Mouse (Mus musculus): ENCODE measurements around the gene Ddx5. TPM values are rescaled to one million over a fixed set of nuclear protein-coding genes. Genes with fewer than 3 reads are reported as not detected.
"Not testable (repeated sequence)": the region's sequence is repeated elsewhere in the genome, so short reads cannot be mapped to it uniquely, and the experiment has no call there.

Ddx5 gene
- total RNA-seq, 2 experiments from 2014 or later: 889 to 991 TPM

DNA sequence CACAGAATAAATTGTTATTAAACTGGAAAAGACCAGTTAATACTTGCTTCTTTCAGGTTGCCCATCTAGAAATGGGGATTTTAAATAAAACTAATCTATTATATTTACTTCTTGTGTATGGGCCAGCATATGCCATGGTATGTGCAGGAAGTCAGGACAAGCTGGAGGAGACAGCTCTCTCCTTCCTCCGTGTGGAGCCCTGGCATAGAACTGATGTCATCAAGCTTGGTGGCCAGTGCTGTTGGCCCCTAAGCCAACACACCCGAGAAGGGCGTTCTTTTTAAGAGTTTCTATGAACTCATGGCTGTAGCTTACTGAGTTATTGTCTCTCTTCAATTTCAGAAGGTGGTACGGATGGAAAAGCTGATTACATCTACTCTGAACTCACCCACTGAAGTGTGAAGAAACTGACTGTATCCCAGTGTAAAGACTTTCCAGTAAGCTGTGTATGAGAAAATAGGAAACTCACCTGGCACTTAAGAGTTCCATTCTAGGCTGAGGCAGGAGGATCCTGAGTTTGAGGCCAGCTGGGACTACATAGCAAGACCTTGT, 22.3 kb downstream of the Ddx5 start:
- DNase-seq (ENCODE audit: low spot score in 2 of 2): no peak

DNA sequence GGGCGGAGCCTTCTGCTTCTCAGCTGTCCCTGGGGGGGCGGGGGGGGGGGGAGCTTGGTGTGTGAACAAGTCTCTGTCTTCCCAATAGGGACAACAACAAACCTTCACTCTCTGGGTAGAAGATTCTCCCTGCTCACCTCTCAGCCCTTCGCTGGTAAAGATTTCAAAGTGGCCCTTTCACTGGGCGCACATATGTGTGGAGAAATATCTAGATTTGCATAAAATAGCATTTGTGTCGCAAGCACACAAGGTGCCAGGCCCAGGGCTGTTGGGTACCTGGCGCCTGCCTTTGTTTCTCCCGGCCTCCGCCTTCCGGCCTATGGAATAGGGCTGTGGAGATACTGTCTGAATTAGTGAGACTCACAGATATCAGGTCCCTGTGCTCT, 26.2 kb downstream of the Ddx5 start:
- DNase-seq (ENCODE audit: low spot score in 2 of 2): no peak

- DNase-seq (ENCODE audit: low spot score in 2 of 2): no peak
Measured at GRCm38 (mm10) chr11:106762139-106762799, 26.7 kb downstream of the Ddx5 start.

GRCm38 (mm10) chr11:106760511-106760910, 28.5 kb downstream of the Ddx5 start:
- no peak for DNase-seq (ENCODE audit: low spot score in 2 of 2)

- no peak for DNase-seq (ENCODE audit: low spot score in 2 of 2)
Measured at GRCm38 (mm10) chr11:106759028-106759427, 30.0 kb downstream of the Ddx5 start.

GRCm38 (mm10) chr11:106755583-106755982, 33.4 kb downstream of the Ddx5 start:
- no peak for DNase-seq (ENCODE audit: low spot score in 2 of 2)

DNA sequence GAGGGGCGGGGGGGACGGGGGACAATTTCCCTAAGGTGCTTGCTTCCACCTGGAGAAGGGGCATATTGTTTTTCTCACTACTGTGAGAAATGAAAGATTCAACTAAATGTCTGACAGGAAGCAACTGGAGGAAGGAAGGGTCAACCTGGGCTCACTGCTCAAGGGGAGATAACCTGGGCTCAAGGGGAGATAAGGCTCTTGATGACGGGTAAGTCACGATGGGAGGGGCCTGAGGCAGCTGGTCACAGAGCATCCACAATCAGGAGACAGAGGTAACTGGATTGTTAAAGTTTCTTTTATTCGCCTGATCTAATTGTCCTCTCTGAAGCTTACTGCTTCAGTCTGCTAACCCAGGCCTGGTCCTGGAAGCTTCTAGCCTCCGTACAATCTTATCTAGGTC, 35.7 kb downstream of the Ddx5 start:
- no peak for DNase-seq (ENCODE audit: low spot score in 2 of 2)

DNA sequence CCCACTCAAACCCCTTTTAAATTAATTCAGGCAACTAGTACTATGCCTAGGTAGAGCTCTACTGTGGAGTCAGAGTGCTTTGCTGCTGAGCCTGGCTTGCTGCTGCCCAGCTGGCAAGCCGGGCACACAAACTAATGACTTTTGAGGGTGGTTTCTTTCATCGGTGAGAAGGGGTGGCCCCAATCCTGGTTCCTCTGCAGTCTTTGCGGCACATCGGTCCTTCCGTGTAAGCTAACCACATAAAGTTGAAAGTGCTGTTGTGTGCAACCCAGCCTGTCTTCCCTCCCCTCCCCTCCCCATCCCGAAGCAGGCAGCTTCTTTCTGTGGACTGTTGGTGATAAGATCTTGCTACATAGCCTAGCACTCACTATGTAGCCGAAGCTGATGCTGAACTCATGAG, 36.9 kb downstream of the Ddx5 start:
- no peak for DNase-seq (ENCODE audit: low spot score in 2 of 2)

- no peak for DNase-seq (ENCODE audit: low spot score in 2 of 2)
Measured at GRCm38 (mm10) chr11:106751039-106752018, 37.7 kb downstream of the Ddx5 start, which contains the start of gene Milr1. Gene Milr1 (plus strand): TSS chr11:106751226.

DNA sequence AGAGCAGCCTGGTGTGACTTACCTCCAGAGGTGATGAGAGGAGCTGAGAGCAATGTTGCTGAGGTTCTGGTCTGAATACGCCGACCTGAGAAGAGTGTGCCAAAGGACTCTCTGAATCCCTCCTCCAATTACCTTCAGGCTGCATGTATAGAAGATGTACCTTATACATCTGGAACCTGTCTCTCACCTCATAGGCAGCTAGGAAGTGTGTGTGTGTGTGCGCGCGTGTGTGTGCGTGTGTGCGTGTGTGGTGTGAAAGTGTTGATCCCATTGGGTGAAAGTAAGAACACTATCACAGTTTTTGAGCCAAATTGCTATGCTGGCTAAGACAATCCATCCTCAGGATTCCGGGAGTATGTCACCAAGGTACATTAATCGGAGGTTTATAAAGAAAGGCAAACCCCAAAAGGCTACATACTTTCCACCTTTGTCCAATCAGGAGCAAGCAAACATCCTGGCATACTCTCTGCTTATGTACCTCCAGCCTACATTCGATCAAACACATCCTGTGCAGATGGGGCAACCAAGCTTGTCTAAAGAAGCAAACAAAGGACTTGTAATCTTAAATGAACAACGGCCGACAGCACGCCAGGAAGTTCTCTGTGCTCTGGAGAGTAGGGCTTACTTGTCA, 38.7 kb downstream of the Ddx5 start, which contains the start of gene Pecam1:
Gene Pecam1 (minus strand): TSS at position 508 of the 631 bp plus-strand sequence.
- DNase-seq (ENCODE audit: low spot score in 2 of 2): no peak

DNA sequence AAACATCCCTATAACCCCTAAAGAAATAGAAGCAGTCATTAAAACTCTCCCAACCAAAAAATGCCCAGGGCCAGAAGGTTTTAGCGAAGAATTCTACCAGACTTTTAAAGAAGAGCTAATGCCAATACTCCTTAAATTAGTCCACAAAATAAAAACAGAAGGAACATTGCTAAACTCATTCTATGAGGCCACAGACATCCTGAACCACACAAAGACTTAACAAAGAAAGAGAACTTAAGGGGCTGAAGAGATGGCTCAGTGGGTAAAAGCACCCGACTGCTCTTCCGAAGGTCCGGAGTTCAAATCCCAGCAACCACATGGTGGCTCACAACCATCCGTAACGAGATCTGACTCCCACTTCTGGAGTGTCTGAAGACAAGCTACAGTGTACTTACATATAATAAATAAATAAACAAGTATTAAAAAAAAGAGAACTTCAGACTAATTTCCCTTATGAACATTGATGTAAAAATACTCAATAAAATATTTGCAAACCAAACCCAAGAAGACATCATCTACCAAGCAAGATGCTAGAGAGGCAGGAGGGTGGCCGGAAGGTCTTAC, 39.3 kb downstream of the Ddx5 start:
- not testable (repeated sequence) for DNase-seq (ENCODE audit: low spot score in 2 of 2)

DNA sequence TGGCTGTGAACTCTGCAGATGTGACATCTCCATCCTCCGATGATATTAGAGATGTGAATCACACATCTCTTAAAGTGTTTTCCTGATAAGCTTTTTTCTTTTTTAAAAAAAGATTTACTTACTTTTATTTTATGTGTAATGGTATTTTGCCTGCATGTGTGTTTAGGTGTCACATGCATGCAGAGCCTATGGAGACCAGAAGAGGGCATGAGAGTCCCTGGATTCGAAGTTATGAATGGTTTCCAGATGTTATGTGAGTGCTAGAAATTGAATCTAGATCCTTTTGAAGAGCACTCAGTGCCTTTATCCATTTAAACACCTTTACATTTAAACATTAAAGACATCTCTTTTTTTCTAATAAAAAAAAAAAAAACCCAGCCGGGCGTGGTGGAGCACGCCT, 44.0 kb downstream of the Ddx5 start:
- DNase-seq (ENCODE audit: low spot score in 2 of 2): no peak

- no peak for DNase-seq (ENCODE audit: low spot score in 2 of 2)
Measured at GRCm38 (mm10) chr11:106742388-106742841, 46.6 kb downstream of the Ddx5 start.

- DNase-seq (ENCODE audit: low spot score in 2 of 2): no peak
Measured at GRCm38 (mm10) chr11:106741826-106742225, 47.2 kb downstream of the Ddx5 start.

DNA sequence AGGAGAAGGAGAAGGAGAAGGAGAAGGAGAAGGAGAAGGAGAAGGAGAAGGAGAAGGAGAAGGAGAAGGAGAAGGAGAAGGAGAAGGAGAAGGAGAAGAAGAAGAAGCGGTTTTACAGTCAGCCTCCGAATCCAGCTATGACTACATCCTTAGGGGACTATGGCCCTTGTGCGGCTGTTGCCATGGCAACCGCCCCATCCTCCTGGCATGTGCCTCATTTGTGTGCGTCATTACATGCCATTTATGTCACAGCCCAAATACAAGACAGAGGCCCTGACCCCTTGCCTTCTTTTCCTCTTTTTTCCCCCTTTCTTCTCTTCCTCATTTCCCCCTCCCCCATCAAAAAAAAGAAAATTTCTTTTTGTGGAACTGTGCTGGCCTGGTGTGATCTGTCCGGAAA, 47.8 kb downstream of the Ddx5 start:
- no peak for DNase-seq (ENCODE audit: low spot score in 2 of 2)

DNA sequence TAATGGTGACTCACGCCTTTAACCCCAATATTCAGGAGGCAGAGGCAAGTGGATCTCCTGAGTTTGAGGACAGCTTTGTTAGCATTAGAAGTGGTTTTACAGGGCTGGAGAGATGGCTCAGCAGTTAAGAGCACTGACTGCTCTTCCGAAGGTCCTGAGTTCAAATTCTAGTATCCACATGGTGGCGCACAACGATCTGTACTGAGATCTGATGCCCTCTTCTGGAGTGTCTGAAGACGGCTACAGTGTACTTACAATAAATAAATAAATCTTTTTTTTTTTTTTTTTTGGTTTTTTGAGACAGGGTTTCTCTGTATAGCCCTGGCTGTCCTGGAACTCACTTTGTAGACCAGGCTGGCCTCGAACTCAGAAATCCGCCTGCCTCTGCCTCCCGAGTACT, 48.3 kb downstream of the Ddx5 start:
- not testable (repeated sequence) for DNase-seq (ENCODE audit: low spot score in 2 of 2)

DNA sequence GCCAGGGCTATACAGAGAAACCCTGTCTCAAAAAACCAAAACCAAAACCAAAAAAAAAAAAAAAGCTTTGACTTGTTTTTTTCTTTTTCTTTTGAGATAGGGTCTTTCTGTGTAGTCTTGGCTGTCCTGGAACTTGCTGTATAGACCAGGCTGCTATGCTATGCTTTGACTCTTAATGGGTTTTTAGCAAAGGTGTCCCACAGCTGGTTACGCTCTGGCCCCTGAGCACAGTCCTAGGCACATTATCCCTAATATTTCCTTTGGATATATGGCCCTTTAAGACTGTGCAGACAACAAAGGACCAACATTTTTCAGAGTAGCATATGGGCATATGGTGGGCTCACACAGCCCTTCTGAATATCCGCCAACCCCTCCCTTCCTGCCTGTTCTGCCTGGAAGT, 49.9 kb downstream of the Ddx5 start:
- DNase-seq (ENCODE audit: low spot score in 2 of 2): no peak

- no peak for DNase-seq (ENCODE audit: low spot score in 2 of 2)
Measured at GRCm38 (mm10) chr11:106737178-106737621, 51.8 kb downstream of the Ddx5 start.

- DNase-seq (ENCODE audit: low spot score in 2 of 2): no peak
Measured at GRCm38 (mm10) chr11:106736614-106737013, 52.4 kb downstream of the Ddx5 start.

GRCm38 (mm10) chr11:106730714-106731113, 58.3 kb downstream of the Ddx5 start:
- no peak for DNase-seq (ENCODE audit: low spot score in 2 of 2)
